Mouse (Mus musculus): ENCODE results near the gene Akr1c12. TPM values are rescaled to one million over a fixed set of nuclear protein-coding genes. Genes with fewer than 3 reads are reported as not detected.

Gene Akr1c12
- polyA plus RNA-seq, 1 experiment from 2014 or later: 30.8 TPM

- H3K27me3 ChIP-seq (ENCODE audit: insufficient read depth, low read length): no peaks in the 10 kb centered on the region
- 75% methylated on average over 3 of the region's 3 CpGs for WGBS (ENCODE audit: insufficient replicate concordance)
- no peaks in the 10 kb centered on the region for H3K4me1 ChIP-seq (ENCODE audit: insufficient read depth)
- H3K9me3 ChIP-seq (ENCODE audit: low read length): no peaks in the 10 kb centered on the region
- no peak overlapping the region for H3K27ac ChIP-seq (ENCODE audit: low read depth)
- no peak overlapping the region for H3K9ac ChIP-seq (replicated peaks)
- H3K4me2 ChIP-seq (ENCODE audit: low read depth, low read length): no peak overlapping the region
- DNase-seq: no peak
- no peak for ATAC-seq
- H3K4me3 ChIP-seq (ENCODE audit: low read depth, low read length): no peak overlapping the region
- TF ChIP-seq EP300 (IDR thresholded peaks at IDR 0.05; ENCODE audit: low read depth) (no peak), CTCF (IDR thresholded peaks at IDR 0.05; ENCODE audit: low read depth) (no peak)
- no peaks in the 10 kb centered on the region for H3K36me3 ChIP-seq (replicated peaks; ENCODE audit: insufficient read depth, low read length)
These were observed 29.9 kb downstream of the Akr1c12 start for GRCm38 (mm10) chr13:4249347-4249746.

- no peak overlapping the region for H3K9ac ChIP-seq (replicated peaks)
- 12% methylated on average over 13 of the region's 13 CpGs for WGBS (ENCODE audit: insufficient replicate concordance)
- H3K27me3 ChIP-seq (ENCODE audit: insufficient read depth, low read length): no peaks in the 10 kb centered on the region
- H3K36me3 ChIP-seq (replicated peaks; ENCODE audit: insufficient read depth, low read length): 0 out of 2 replicates have a peak, but pooled peaks cover 2% of the 10 kb centered on the region
- ATAC-seq (peak; percentile 66), DNase-seq (peak; percentile 38)
- no peaks in the 10 kb centered on the region for H3K4me1 ChIP-seq (ENCODE audit: insufficient read depth)
- TF ChIP-seq CTCF (IDR thresholded peaks at IDR 0.05; ENCODE audit: low read depth) (no peak), EP300 (IDR thresholded peaks at IDR 0.05; ENCODE audit: low read depth) (no peak)
- H3K9me3 ChIP-seq (ENCODE audit: low read length): no peaks in the 10 kb centered on the region
- no peak overlapping the region for H3K4me3 ChIP-seq (ENCODE audit: low read depth, low read length)
- no peak overlapping the region for H3K27ac ChIP-seq (ENCODE audit: low read depth)
- H3K4me2 ChIP-seq (ENCODE audit: low read depth, low read length): peak overlapping the region; percentile 26; the same call in 1 of the 2 replicates
These were observed 34.2 kb downstream of the Akr1c12 start for GRCm38 (mm10) chr13:4244861-4245559.

- Histone ChIP-seq H3K4me3 (ENCODE audit: low read depth, low read length) (peak overlapping the region; percentile 25; the same call in 1 of the 2 replicates), H3K36me3 (replicated peaks; ENCODE audit: insufficient read depth, low read length) (no peaks in the 10 kb centered on the region), H3K27ac (ENCODE audit: low read depth) (no peak overlapping the region), H3K9ac (replicated peaks) (no peak overlapping the region), H3K4me1 (ENCODE audit: insufficient read depth) (peaks cover 5% of the 10 kb centered on the region; the same call in 1 of the 2 replicates), H3K27me3 (ENCODE audit: insufficient read depth, low read length) (no peaks in the 10 kb centered on the region), H3K9me3 (ENCODE audit: low read length) (no peaks in the 10 kb centered on the region), H3K4me2 (ENCODE audit: low read depth, low read length) (peak overlapping the region; percentile 41; the same call in 1 of the 2 replicates)
- ATAC-seq (peak; percentile 100), DNase-seq (peak; percentile 19)
- TF ChIP-seq CTCF (IDR thresholded peaks at IDR 0.05; ENCODE audit: low read depth) (no peak), EP300 (IDR thresholded peaks at IDR 0.05; ENCODE audit: low read depth) (no peak)
- 46% methylated on average over 3 of the region's 3 CpGs for WGBS (ENCODE audit: insufficient replicate concordance)
These were observed 45.6 kb downstream of the Akr1c12 start for GRCm38 (mm10) chr13:4233536-4234172.

- no peak for TF ChIP-seq EP300 (IDR thresholded peaks at IDR 0.05; ENCODE audit: low read depth)
- no peak for TF ChIP-seq CTCF (IDR thresholded peaks at IDR 0.05; ENCODE audit: low read depth)
- no peak overlapping the region for H3K4me3 ChIP-seq (ENCODE audit: low read depth, low read length)
- H3K9ac ChIP-seq (replicated peaks): no peak overlapping the region
- H3K9me3 ChIP-seq (ENCODE audit: low read length): no peaks in the 10 kb centered on the region
- no peak for DNase-seq
- no peak overlapping the region for H3K4me2 ChIP-seq (ENCODE audit: low read depth, low read length)
- H3K4me1 ChIP-seq (ENCODE audit: insufficient read depth): peaks cover 5% of the 10 kb centered on the region; the same call in 1 of the 2 replicates
- 56% methylated on average over 1 of the region's 1 CpGs for WGBS (ENCODE audit: insufficient replicate concordance)
- H3K27ac ChIP-seq (ENCODE audit: low read depth): no peak overlapping the region
- no peaks in the 10 kb centered on the region for H3K36me3 ChIP-seq (replicated peaks; ENCODE audit: insufficient read depth, low read length)
- no peaks in the 10 kb centered on the region for H3K27me3 ChIP-seq (ENCODE audit: insufficient read depth, low read length)
- no peak for ATAC-seq
These were observed 46.1 kb downstream of the Akr1c12 start for GRCm38 (mm10) chr13:4233135-4233534.

- no peak overlapping the region for H3K9ac ChIP-seq (replicated peaks)
These were observed 48.2 kb downstream of the Akr1c12 start for GRCm38 (mm10) chr13:4230841-4231623.

GRCm38 (mm10) chr13:4228441-4228840, 50.8 kb downstream of the Akr1c12 start, which contains the start of gene Akr1c19:
Gene Akr1c19, plus strand, starts transcription at chr13:4228700.
- Histone ChIP-seq H3K27me3 (ENCODE audit: insufficient read depth, low read length) (no peaks in the 10 kb centered on the region), H3K4me1 (ENCODE audit: insufficient read depth) (peaks cover 5% of the 10 kb centered on the region; the same call in 1 of the 2 replicates), H3K36me3 (replicated peaks; ENCODE audit: insufficient read depth, low read length) (no peaks in the 10 kb centered on the region), H3K9ac (replicated peaks) (no peak within 1 kb of the TSS), H3K27ac (ENCODE audit: low read depth) (no peak within 1 kb of the TSS), H3K4me2 (ENCODE audit: low read depth, low read length) (no peak within 1 kb of the TSS), H3K9me3 (ENCODE audit: low read length) (no peaks in the 10 kb centered on the region), H3K4me3 (ENCODE audit: low read depth, low read length) (no peak within 1 kb of the TSS)
- DNase-seq (no peak), ATAC-seq (no peak)
- no peak for TF ChIP-seq EP300 (IDR thresholded peaks at IDR 0.05; ENCODE audit: low read depth)
- no peak for TF ChIP-seq CTCF (IDR thresholded peaks at IDR 0.05; ENCODE audit: low read depth)
- 29% methylated on average over 1 of the region's 1 CpGs for WGBS (ENCODE audit: insufficient replicate concordance)

More at GRCm38 (mm10) chr13:4230841-4231623, 48.2 kb downstream of the Akr1c12 start:
- no peak overlapping the region for H3K4me2 ChIP-seq (ENCODE audit: low read depth, low read length)
- TF ChIP-seq EP300 (IDR thresholded peaks at IDR 0.05; ENCODE audit: low read depth): no peak
- no peak for TF ChIP-seq CTCF (IDR thresholded peaks at IDR 0.05; ENCODE audit: low read depth)
- no peak overlapping the region for H3K4me3 ChIP-seq (ENCODE audit: low read depth, low read length)
- no peaks in the 10 kb centered on the region for H3K27me3 ChIP-seq (ENCODE audit: insufficient read depth, low read length)
- peaks cover 5% of the 10 kb centered on the region; the same call in 1 of the 2 replicates for H3K4me1 ChIP-seq (ENCODE audit: insufficient read depth)
- ATAC-seq (no peak), DNase-seq (no peak)
- no peaks in the 10 kb centered on the region for H3K9me3 ChIP-seq (ENCODE audit: low read length)
- no peak overlapping the region for H3K27ac ChIP-seq (ENCODE audit: low read depth)
- no peaks in the 10 kb centered on the region for H3K36me3 ChIP-seq (replicated peaks; ENCODE audit: insufficient read depth, low read length)
- WGBS (ENCODE audit: insufficient replicate concordance): 85% methylated on average over 8 of the region's 8 CpGs

Other genes with a start within 250 kb of the Akr1c12 start
- gene Akr1c14, start 230.4 kb downstream of the Akr1c12 start, polyA plus RNA-seq (2015; fragmentation: Nextera tagmentation; extraction: Ambion mirVana): 35.1 and 41.2 TPM in 2 replicates
- gene Akr1c18, start 128.8 kb downstream of the Akr1c12 start, polyA plus RNA-seq (2015; fragmentation: Nextera tagmentation; extraction: Ambion mirVana): 26.8 and 30.5 TPM in 2 replicates
- gene Akr1c13, start 88.3 kb downstream of the Akr1c12 start, polyA plus RNA-seq (2015; fragmentation: Nextera tagmentation; extraction: Ambion mirVana): 42.7 and 54.1 TPM in 2 replicates
- 13.1 and 15.9 TPM in 2 replicates for gene Akr1c19, start 50.7 kb downstream of the Akr1c12 start, polyA plus RNA-seq (2015; fragmentation: Nextera tagmentation; extraction: Ambion mirVana)
- 41.9 and 51.8 TPM in 2 replicates for gene Akr1c6, start 154.9 kb upstream of the Akr1c12 start, polyA plus RNA-seq (2015; fragmentation: Nextera tagmentation; extraction: Ambion mirVana)
- gene Akr1c20, start 243.9 kb upstream of the Akr1c12 start, polyA plus RNA-seq (2015; fragmentation: Nextera tagmentation; extraction: Ambion mirVana): 15.9 and 18.4 TPM in 2 replicates

Data from liver, postnatal 0 days (tissue).